Mouse (Mus musculus): ENCODE measurements around the gene Zfyve9.
A peak's percentile ranks its signal among the peaks of the same experiment; 100 is the strongest.
"Not testable (repeated sequence)": the region's sequence is repeated elsewhere in the genome, so short reads cannot be mapped to it uniquely, and the experiment has no call there.

Zfyve9 gene

DNA sequence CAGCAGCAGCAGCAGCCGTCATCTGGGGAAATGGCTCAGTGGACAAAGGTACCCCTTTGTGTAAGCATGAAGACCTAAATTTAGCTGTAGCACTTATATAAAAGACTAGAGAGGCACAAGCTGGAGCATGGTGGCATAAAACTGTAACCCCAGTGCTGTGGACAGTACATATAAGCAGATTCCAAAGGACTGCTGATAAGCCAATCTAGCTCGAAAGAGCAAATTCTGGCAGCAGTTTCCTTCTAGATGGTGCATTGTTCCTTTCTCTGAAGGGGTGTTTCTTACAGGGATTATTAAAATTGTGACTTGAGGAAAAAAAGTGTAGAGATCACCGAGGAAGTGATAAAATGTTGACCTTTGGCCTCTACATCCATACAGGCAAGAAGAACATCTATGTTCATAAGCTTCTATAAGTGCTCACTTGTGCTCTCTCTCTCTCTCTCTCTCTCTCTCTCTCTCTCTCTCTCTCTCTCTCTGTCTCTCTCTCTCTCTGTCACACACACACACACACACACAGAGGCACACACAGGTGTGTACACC lies 59.3 kb downstream of the Zfyve9 start:
- DNase-seq, result no peak

DNA sequence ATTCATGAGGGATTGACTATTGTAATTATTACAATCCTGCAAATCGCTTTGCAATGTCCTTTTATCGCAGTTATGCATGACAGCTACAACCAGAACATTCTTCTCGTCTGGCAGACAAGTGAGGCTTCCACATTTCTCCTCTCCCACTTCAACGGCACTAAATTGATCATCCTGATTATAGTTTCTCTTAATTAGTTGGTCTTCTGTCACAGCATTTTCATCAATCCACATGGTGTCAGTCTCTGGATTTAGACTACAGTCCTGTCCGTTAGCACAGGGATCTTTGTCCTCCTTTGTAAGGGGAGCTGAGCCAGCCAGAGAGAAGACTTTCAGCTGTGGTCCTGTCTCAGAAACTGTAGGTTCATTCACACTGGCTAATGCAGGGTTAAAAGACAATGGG lies 61.2 kb downstream of the Zfyve9 start, which contains the start of gene 3110021N24Rik:
TSS of gene 3110021N24Rik (plus strand) at position 301 of the 400 bp plus-strand sequence.
- DNase-seq, result no peak

DNA sequence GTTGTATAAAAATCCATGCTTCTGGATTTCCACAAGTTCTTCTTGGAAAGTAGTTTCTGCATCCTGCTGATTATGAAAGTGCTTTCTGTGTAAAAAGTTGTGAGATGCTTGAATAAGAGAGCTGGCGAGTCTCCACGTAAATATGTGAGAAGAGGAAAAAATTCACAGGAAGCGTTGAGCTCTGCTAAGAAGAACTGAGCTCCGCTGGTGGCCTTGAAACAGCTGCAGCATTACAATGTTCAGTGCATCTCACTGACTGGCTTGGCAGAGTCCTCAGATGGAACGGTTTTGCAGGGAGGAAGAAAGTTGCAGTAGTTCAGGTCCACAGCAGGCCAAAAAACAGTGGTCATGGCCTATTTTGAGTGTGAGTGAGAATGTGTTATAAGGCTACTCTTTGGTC lies 72.4 kb downstream of the Zfyve9 start:
- DNase-seq, result no peak

DNA sequence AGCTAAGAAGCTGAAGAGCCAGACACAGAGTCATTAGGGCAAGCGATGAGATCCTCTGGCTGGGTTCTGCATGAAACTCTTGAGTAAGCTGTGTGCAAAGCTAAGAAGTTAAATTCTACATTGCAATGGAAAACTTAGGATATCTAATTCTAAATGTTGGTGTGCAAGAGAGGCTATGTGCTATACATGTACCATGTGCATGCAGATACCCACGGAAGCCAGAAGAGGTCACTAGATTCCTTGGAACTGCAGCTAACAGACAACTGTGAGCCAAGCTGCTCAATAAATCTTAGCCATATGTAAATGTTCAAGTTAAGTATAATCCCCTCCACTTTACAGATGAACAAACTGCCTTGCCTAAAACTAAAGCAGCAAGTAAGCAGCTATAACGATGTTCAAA lies 83.7 kb downstream of the Zfyve9 start:
- DNase-seq, result no peak

DNA sequence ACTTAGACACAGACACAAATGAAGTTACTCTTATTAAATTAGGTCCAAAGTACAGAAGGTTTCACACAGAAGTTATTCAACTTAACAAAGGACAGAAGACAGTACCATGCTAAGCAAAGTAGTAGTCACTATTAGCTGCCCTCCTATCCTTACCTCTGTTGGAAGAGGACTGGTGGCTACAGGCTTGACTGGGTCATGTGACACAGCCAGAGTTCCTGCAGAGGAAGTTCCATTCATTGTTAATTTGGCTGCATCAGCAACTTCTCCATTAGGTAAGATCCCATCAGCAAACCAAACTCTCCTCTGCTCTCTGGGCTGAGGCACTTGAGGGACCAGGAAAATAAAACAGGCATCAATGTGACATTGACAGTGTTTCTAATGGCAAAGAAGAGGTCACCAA lies 89.1 kb downstream of the Zfyve9 start:
- DNase-seq, result no peak

DNA sequence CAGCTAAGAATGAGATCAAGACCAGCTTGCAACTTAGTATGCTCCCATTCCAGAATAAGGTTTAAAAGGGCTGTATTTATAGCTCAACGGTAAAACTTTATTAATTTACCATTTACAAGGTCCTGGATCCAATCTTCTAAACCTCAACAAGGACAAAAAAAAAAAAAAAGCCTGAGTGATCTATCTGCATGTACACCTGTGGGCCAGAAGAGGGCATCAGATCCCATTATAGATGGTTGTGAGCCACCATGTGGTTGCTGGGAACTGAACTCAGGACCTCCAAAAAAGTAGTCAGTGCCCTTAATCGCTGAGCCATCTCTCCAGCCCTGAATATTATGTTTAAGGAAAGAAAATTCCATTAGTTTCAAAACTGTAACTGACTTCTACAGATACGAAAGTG lies 90.1 kb downstream of the Zfyve9 start:
- DNase-seq, result no peak

DNA sequence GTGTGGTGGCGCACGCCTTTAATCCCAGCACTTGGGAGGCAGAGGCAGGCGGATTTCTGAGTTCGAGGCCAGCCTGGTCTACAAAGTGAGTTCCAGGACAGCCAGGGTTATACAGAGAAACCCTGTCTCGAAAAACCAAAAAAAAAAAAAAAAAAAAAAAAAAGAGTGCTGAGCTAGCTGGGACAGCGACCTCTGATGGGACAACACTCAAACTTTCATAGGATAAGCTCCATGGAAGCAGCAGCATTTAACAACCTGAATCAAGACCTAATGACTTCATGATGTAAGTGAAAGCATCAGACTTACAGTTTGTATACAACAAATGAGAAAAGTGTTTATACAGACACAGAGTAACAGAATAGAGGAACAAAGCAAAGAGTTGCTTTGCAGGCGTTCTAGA lies 93.5 kb downstream of the Zfyve9 start:
- not testable (repeated sequence) for DNase-seq

DNA sequence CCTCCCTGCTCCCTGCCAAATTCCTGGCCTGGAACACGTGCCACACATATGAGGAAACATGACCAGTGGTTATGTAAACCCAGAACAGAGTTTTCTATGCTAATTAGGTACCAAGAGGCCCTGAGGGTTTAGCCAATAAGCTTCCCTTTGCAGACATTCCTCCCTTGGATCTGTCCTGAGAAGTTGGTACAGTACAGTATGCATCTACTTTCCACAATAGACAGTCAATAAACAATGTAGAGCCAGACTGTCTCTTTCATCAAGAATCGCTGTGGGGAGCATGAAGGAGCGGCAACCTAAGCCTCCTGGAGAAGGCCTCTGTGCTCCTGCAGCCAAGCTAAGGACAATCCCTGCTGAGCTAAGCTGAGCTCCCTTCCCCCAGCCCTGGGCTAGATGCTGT lies 94.4 kb downstream of the Zfyve9 start:
- DNase-seq, result no peak

DNA sequence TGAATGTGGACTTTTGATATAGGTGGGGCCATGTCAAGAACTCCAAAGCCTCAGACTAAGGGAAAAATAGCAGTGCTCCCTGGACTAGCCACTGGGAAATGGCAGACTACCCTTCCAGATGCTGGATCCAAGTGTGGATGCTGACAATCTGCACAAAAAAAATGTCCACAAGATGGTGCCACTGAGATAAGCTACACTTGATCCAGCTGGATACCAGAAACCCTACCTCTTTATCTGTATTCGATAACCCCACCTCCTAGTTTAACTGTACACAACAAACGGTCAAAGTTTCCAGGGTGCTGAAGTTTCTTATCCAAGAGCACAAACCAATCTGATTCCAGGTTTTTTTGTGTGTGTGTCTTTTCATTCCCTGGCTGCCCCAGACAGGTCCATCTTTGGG lies 116.2 kb downstream of the Zfyve9 start:
- DNase-seq, result no peak

DNA sequence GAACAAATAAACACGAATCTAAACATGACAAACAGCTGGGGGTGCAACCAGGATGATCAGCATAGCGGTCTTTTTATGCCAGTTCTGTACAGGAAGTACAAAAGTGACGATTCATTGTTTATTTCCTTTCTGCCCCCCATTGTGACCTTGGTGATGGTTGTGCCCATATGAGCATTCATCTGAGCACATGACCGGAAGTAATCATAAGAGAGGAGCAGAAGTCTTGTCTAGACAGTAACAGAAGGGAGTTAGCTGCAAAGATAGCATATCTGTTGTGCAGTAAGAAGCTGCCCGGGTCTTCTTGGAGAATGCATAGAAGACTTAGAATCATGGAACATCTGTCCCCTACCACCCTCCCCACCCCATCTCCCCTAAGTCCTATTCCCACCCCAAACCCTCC lies 141.8 kb downstream of the Zfyve9 start:
- no peak for DNase-seq

DNA sequence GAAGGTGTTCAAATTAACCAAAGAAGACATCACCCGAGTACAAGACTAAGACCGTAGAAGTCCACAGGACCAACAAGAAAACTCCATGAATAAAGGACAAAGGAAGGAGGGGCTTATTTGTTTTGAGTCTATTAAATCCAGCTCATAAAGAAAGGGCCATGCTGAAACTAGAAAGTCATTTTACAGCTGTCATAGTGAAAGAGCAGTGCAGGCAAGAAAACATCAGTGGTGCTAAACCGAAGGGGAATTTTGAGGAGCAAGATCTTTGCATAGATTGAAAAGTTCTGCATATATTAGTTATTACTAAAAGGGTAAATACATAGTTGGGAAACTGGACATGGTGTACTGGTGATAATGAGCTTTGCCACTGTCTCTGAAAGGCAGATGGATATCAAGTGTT lies 142.9 kb downstream of the Zfyve9 start:
- DNase-seq, result no peak

DNA sequence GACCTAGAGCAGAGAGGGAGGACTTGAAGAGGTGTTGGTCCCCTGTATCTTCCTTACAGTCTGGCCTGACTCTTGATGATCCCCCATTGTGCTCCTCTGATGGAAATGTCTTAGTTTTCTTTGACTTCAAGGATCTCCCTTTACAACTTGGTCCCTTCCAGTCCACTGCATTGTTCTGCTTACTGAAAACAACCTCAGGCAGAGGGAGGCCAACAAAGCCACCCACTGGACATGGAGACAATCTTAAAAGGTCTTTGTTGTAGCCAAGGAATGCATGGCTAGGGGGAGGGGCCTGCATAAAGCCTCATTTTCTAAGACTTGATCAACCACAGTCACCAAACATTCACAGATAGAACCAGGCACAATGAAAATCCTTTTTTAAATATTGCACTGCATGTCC lies 145.5 kb downstream of the Zfyve9 start:
- no peak for DNase-seq

DNA sequence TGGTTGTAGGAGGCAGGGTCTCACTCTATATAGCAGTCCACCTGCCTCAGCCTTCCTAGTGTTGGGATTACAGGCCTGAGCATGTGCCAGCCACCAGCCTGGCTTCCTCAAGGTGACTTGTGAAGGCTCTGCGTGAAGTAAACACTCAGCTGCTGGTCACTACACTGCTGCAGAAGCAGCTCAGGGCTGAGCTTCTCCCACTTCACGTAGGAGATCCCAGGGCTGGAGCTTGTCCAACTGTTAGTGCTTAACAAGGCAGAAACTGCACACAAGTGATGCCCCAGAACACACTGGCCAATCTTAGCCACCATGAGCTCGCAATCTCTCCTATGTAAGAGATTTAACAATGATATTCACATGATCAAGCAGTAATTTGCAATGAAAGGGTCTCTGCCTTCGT lies 145.9 kb downstream of the Zfyve9 start:
- DNase-seq, result no peak

DNA sequence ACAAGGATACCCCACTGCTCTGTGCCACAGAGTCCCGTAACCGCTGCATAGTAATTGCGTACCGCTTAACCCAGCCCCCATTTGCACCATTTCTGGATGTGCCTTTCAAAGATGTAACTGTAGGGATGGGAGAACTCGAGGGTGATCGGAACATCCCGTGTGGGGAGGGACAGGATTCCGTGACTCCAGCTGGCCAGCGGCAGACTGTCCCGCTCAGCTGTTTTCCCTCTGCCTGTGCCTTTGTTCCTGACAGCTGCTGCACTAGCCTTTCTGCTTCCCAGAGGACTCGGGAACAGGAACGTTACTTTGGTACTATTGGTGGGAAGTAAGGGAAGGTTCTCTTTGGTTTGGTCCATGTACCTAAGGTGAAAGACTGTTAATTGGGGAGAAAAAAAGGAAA lies 146.9 kb downstream of the Zfyve9 start:
- no peak for DNase-seq

DNA sequence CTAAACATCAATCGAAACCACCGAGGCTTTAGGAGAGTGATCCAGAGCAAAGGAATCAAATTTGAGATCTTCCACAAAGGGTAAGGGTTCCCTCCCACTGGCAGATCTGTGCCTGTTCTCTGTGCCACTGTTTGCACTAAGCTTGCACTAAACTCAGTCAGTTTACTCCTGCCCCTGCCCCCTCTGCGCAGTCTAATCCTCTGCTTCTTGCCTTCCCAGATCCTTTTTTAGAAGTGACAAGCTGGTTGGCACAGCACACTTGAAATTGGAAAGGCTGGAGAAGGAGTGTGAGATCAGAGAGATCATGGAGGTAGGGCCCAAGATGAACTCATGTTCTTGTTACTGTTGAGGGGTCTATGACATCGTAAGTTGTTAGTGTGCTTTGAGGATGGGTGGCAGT lies 149.0 kb downstream of the Zfyve9 start:
- DNase-seq, result no peak

DNA sequence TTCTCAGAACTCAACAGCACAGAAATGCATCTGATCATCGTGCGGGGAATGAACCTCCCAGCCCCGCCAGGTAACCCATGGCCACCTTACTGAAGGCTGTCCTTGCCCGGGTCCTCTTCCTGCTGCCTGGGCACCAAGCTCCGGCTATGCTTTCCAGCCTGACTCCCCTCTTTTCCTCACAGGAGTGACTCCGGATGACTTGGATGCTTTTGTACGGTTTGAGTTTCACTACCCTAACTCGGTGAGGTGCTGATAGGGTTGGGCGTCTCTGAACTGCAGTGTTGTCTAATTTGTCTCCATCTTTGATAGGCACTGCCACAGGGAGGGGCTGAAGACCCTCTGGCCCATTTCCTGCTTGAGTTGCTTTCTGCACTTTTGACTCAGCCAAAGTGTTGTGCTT lies 150.5 kb downstream of the Zfyve9 start:
- DNase-seq, result no peak

DNA sequence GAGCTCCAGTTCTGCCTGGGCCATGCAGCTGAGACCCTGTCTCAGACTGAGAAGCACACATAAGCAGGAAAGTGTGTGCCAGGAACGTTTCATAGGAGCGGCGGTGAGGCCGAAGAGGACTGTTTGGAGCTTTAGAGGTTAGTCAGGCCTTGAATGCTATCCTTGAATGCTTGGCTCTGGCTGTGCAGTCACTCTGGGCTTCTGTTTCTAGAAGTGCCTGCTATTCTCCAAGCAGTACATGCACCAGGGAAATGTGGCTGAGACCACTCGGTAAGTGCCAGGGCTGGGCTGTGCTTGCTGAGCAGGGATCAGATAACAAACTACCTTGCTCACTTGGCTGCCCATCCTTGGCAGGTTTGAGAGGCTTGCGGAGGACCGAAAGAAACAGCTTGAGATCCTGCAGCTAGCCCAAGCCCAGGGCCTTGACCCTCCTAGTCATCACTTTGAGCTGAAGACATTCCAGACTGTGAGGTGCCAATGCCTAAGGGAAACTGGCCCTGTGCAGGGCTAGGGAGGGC lies 151.2 kb downstream of the Zfyve9 start:
- no peak for DNase-seq

DNA sequence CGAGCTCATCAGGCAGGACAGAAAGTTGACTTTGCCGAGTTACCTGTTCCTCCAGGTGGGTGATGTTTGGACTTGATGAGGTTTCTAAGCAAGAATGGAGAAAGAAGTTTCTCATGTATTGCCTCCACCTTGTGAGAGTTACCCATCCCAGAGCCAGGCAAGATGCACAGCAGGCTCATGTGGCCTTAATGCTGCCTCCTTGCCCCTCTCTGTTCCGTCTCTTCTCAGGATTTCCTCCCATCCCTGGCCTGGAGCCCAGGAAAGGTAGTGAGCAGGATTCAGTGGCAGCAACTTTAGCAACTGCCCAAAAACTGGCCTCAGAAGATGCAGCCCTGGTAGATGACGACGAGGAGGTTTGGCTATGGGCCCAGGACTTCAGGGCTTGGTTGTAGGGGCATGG lies 153.5 kb downstream of the Zfyve9 start:
- DNase-seq, result no peak

DNA sequence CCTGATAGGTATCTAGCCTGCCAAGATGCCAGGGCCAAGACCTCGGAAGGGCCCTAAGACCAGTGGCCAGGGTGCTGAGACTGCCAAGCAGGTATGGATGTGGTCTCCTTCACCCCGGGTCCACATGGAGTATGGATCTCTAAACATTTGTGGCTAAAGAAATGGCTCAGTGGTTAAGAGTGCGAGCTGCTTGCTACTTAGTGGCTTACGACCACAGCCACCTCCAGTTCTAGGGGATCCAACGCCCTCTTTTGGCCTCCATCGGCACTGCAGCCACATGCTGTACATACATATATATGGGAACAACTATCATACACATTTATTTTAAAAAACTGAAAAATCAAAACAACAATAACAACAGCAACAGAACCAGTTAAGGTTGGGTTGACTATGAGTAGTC lies 159.1 kb downstream of the Zfyve9 start:
- DNase-seq, result no peak

DNA sequence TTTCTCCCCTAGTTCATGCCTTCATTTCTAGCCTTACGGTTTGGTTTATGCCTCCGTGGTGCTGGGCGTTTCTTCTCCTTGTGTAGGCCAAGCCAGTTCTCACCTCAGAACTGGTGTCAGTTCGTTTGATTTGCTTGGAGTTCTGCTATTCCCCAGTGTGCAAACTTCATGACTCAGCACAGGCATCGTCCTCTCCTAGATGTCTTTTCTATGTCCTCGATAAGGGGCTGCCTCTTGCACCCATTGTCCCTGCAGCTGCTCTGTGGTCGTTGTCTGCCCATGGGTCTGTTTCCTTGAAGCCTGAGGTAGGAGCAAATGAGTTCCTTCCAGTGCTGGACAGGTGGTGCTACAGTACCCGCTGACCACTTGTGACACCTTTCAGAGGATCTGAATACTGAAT lies 160.1 kb downstream of the Zfyve9 start:
- peak; percentile 18 for DNase-seq

DNA sequence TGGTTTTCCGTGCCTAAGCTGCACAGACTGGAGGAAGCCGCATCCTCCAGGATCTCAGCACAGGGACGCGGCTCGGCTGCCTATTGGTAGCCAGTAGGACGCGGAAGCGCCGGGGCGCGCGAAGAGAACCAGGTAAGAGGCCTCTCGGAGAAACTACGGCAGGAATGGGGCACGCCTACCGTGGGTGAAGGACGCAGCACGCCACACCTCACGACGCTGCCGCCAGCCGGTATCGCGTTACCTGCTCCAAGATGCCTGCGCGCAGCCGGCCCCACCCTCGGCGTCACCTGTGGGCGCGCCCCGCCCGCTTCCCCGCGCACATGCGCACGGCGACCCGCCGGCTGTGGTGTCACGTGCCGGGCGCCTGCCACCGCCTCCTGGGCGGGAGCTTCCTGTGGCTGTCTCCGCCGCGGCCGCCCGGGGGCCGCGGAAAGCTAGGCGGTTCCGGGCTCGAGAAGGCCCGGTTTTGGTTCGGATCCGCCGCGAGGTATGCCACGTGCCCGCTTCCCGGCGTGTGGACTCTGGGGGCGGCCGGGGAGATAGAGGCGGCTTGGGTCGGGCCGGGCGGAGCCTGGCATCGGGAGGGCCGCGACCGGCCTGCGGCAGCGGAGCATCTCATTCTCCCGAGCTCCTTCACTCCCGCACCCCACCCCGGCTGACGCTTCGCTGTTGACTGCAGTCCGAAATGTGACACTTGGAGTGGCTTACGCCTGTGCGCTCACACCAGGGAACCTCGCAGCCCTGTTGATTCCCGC lies 160.8 kb downstream of the Zfyve9 start, which contains the start of gene Cc2d1b:
TSS of gene Cc2d1b (plus strand) at position 354 of the 755 bp plus-strand sequence.
- peak; percentile 94 for DNase-seq

DNA sequence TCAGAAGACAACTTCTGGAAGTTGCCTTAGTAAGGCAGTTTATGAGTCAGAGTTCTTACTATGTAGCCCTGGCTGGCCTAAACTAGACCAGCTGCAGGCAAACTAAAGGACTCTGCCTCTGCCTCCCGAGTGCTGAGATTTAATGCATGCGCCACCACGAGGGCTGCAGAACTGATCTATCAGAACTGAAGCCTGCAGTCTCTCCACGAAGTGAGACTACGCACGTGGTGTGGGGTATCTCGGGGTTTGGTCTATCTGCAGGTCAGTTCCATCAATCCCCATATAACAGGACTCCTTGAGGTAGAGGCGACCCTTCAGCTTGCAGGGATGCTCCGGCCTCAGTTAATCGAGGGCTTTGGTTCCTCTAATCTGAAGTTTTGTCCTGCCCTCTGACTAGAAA lies 161.4 kb downstream of the Zfyve9 start:
- no peak for DNase-seq

DNA sequence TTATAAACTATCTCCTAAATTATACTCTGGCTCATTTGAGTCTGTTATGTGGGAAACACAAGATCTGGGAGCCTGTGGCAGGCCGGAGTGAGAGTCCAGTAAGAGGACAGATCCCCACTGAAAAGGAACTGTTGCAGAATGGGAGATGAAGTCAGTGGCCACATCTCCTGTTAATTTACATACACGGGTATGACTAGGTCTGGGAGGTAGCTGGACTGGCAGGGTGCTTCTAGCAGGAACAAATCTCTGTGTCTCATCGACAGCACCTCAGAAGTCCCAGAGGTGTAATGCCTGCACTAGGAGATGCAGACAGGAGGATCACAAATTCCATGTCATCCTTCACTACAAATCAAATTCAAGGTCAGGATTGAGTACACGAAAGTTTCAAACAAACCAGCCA lies 162.0 kb downstream of the Zfyve9 start:
- no peak for DNase-seq

DNA sequence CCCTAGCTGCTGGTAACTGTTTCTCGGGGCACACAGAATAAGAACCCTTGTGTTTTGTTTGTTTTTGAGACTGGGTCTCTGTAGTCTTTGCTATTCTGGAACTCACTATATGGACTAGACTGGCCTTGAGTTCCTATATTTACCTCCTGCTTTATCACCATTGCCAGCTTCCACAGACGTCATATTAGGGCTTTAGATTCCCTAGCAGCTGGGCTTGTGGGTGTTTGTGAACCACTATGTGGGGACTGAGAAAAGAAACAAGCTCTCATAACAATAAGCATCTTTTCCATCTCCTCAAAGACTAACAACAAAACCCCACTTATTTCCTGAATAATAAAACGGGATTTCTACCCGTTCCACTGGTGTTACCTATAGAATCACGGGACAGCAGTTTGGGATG lies 169.7 kb downstream of the Zfyve9 start:
- no peak for DNase-seq

DNA sequence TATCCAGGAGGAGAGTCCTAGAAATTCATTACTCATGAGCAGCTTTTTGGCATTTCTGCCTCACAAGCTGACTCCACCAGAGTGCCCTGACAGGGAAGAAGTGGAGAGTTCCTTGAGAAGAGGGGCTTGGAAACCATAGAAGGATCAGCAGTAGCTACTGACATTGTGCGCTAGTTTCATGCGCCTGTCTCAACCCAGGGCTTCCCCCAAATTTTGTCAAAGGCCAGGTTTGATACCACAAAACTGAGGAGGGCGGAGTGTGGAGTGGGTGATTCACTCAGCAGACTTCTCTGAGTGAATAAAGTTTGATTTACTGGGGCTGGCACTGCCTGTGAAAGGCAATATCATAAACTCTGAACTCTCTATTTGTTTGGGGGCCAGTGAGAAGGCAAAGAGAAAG lies 171.9 kb downstream of the Zfyve9 start:
- no peak for DNase-seq
